Mouse (Mus musculus) small intestine, adult 2 months (tissue): ENCODE results near the gene Nagk.

Experiments used
- CTCF ChIP-seq: fragments of 200-500 bp; IDR thresholded peaks from 2 replicates; pipeline ENCODE4 v1.5.1; 2012; ENCODE audit warnings: low read depth, mild to moderate bottlenecking, control low read depth, inconsistent platforms, low read length, moderate library complexity, mixed read lengths; ENCODE audit not compliant: insufficient replicate concordance, insufficient read length; ENCODE audit errors: extremely low read depth
- POLR2A ChIP-seq: fragments of 200-500 bp; IDR thresholded peaks from 2 replicates; pipeline ENCODE4 v1.6.1; 2012; ENCODE audit warnings: low read depth, mild to moderate bottlenecking, control low read depth, inconsistent platforms, low read length, moderate library complexity

DNA sequence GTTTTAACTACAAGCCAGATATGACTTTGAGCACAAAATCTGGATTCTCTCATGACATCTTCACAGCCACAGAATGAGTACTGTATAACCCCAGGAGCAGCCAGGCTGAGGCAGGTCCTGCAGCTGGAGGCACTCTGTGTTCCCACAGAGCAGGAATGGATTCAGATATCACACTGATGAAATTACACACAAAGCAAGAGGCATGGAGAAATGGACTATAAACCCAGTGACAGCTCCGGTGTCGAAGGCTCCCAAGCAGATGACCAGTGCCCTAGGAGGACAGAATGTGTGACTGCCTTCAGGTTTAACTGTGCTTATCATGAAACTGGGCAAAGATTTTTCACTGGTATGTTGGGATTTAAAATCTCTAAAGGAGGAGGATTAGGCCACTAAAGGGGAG lies 51.4 kb downstream of the Nagk start:
- TF ChIP-seq CTCF: no peak
- no peak for TF ChIP-seq POLR2A
